Mouse (Mus musculus) forebrain, postnatal 0 days (tissue): ENCODE data around the gene Nnmt. TPM values are rescaled to one million over a fixed set of nuclear protein-coding genes. Genes with fewer than 3 reads are reported as not detected.

Source experiments
- ATAC-seq: fragments of 200-750 bp; cut with Nextera tagmentation; 2 replicates; pipeline ENCODE4 v1.8.0; 2017; ENCODE audit warnings: mild to moderate bottlenecking, moderate library complexity
- DNase-seq: peaks from one replicate; pipeline ENCODE4 v3.0.0-alpha.2; 2015
- H3K27ac ChIP-seq: fragments of 300-500 bp; sonication (generic); 2 replicates; pipeline ENCODE4 v1.5.1; 2014; ENCODE audit warnings: low read depth, mild to moderate bottlenecking, antibody characterized with exemption, low read length, moderate library complexity, mixed read lengths
- H3K27me3 ChIP-seq: fragments of 300-500 bp; sonication (generic); 2 replicates; pipeline ENCODE4 v1.6.1; 2014; ENCODE audit warnings: mild to moderate bottlenecking, low read length, mixed read lengths; ENCODE audit not compliant: insufficient read depth
- H3K36me3 ChIP-seq: fragments of 300-500 bp; sonication (generic); 2 replicates; pipeline ENCODE4 v1.6.1; 2014; ENCODE audit warnings: mild to moderate bottlenecking, moderate library complexity; ENCODE audit not compliant: insufficient read depth
- H3K4me1 ChIP-seq: fragments of 300-500 bp; sonication (generic); 2 replicates; pipeline ENCODE4 v1.6.1; 2014; ENCODE audit warnings: antibody characterized with exemption; ENCODE audit not compliant: insufficient read depth
- H3K4me2 ChIP-seq: fragments of 300-500 bp; sonication (generic); 2 replicates; pipeline ENCODE4 v1.6.1; 2014; ENCODE audit warnings: low read depth, mild to moderate bottlenecking, moderate library complexity
- H3K4me3 ChIP-seq: fragments of 300-500 bp; sonication (generic); 2 replicates; pipeline ENCODE4 v1.5.1; 2014; ENCODE audit warnings: low read depth, low read length, mixed read lengths
- H3K9ac ChIP-seq: fragments of 300-500 bp; sonication (generic); 2 replicates; pipeline ENCODE4 v1.6.1; 2014; ENCODE audit warnings: mild to moderate bottlenecking
- H3K9me3 ChIP-seq: fragments of 300-500 bp; sonication (generic); 2 replicates; pipeline ENCODE4 v1.6.1; 2016; ENCODE audit warnings: low read length
- CTCF ChIP-seq: sonication (generic); IDR thresholded peaks from 2 replicates; pipeline ENCODE4 v1.5.1; 2016; ENCODE audit warnings: antibody characterized with exemption, control low read depth, low read depth
- WGBS: fragments of 180-500 bp; shearing (Covaris S2); extraction: QIAGEN DNeasy Blood & Tissue Kit; methylation state at CpG from one replicate; pipeline ENCODE4 v1.1.7; 2014; 5-methylcytosine and 5-hydroxymethylcytosine counted together
- polyA plus RNA-seq: library from polyadenylated mRNA; unstranded; fragments of >200 nt; fragmentation: Nextera tagmentation; extraction: Ambion mirVana; gene quantifications from 2 replicates; pipeline ENCODE4 v1.2.1, GENCODE M21; 2015
- total RNA-seq: library from RNA; depleted of rRNA; stranded (reverse); fragments of >200 nt; gene quantifications from 2 replicates; pipeline ENCODE4 v1.2.3, GENCODE M21; 2014

Nnmt gene
- total and polyA plus RNA-seq, 2 experiments from 2014 or later: 3.1 to 5.5 TPM

DNA sequence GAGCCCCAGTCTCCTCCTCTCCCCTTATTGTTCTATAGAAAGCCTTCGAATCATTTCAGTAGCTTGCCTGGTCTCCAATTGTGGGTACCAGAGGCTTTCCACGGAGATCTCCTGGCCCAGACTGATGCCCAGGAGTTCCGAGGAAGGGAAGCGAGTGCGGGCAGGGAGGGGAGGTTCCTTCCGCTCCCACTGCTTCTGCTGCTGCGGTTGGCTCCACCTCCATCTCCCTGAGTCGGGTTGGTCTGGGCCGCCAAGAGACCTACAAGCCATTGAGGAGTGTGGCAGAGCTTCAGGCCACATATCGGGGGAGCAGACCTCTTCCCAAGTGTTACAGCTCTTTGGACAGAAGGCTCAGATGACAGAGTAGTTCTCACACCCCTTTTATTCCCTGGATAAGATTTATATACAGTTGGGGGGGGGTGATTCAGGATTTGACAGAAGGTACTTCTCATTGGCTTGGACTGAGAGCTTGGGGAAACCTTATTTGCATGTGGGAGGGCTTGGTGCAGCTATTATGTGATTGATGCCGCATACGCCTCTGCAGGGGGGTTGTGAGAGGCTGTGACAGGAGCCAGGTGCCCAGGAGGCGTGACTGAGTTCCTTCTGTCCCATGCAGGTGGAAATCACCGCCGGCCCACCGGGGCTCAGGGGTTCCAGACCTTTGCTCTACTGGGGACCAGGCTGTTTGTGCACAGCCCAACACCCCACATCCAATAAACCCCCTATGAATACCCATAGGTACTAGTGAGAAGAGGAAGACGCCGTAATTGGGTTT lies 30.8 kb upstream of the Nnmt start:
- ATAC-seq (no peak), DNase-seq (no peak)
- Histone ChIP-seq H3K36me3 (no peaks in the 10 kb centered on the region), H3K4me1 (no peaks in the 10 kb centered on the region), H3K9me3 (no peaks in the 10 kb centered on the region), H3K9ac (no peak overlapping the region), H3K4me2 (no peak overlapping the region), H3K4me3 (no peak overlapping the region), H3K27me3 (peaks cover 16% of the 10 kb centered on the region), H3K27ac (no peak overlapping the region)
- TF ChIP-seq CTCF: no peak
- WGBS: 57% methylated on average over 18 of the region's 18 CpGs

- 77% methylated on average over 6 of the region's 6 CpGs for WGBS
- ATAC-seq (no peak), DNase-seq (no peak)
- Histone ChIP-seq H3K9me3 (no peaks in the 10 kb centered on the region), H3K4me1 (no peaks in the 10 kb centered on the region), H3K27ac (no peak overlapping the region), H3K4me3 (no peak overlapping the region), H3K27me3 (peaks cover 6% of the 10 kb centered on the region), H3K4me2 (no peak overlapping the region), H3K36me3 (no peaks in the 10 kb centered on the region), H3K9ac (no peak overlapping the region)
- TF ChIP-seq CTCF: no peak
Measured at GRCm38 (mm10) chr9:48633147-48633546, 28.2 kb upstream of the Nnmt start.

DNA sequence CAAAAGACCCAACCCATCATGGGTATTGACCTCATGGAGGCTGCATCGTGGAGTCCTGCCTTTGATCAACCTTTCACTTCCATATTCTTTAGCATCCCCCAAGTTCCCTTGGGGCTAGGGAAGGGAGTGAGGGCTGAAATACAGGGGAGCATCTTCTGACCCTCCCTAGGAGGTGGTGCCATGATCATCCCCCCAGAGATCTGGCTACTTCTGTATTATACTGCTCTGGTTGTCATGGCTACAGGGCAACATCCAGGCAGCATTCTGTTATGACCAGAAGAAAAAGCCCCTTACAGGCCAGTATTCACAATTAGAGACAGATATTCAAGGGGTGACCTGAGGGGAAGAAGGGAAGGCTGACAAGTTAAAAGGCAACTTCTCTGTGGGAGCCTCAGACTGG lies 14.3 kb upstream of the Nnmt start:
- H3K4me1 ChIP-seq: no peaks in the 10 kb centered on the region
- DNase-seq: no peak
- H3K9ac ChIP-seq: no peak overlapping the region
- TF ChIP-seq CTCF: no peak
- no peaks in the 10 kb centered on the region for H3K36me3 ChIP-seq
- no peak overlapping the region for H3K4me3 ChIP-seq
- ATAC-seq: no peak
- H3K4me2 ChIP-seq: no peak overlapping the region
- H3K9me3 ChIP-seq: no peaks in the 10 kb centered on the region
- no peak overlapping the region for H3K27ac ChIP-seq
- 72% methylated on average over 1 of the region's 1 CpGs for WGBS
- H3K27me3 ChIP-seq: no peaks in the 10 kb centered on the region

DNA sequence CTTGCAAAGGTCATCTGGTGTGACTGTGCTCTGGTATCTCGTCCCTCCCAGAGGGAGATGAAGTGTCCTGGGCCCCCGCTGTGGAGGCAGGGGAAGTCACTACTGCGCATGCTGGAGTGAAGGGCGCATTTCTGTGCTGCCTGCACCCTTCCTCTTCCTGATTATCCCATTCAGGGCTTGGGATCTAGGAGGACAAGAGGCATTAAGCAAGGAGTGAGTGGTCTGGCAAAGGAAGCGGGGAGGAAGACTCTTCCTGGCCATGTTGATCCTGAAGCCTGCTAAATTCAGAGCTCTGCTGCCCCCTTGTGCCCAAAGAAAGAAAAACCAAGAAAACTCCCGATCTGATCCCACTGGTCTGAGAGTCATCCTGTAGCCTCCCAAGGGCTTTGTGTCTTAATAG lies 13.6 kb upstream of the Nnmt start:
- no peak overlapping the region for H3K4me3 ChIP-seq
- H3K9ac ChIP-seq: no peak overlapping the region
- H3K4me1 ChIP-seq: no peaks in the 10 kb centered on the region
- peak; percentile 92 for DNase-seq
- peak; percentile 62 for ATAC-seq
- H3K27ac ChIP-seq: no peak overlapping the region
- 31% methylated on average over 6 of the region's 6 CpGs for WGBS
- peak; percentile 79 for TF ChIP-seq CTCF
- no peaks in the 10 kb centered on the region for H3K36me3 ChIP-seq
- no peaks in the 10 kb centered on the region for H3K27me3 ChIP-seq
- no peaks in the 10 kb centered on the region for H3K9me3 ChIP-seq
- H3K4me2 ChIP-seq: 0 out of 2 replicates have a peak overlapping the region, but pooled peaks have one; percentile 23

DNA sequence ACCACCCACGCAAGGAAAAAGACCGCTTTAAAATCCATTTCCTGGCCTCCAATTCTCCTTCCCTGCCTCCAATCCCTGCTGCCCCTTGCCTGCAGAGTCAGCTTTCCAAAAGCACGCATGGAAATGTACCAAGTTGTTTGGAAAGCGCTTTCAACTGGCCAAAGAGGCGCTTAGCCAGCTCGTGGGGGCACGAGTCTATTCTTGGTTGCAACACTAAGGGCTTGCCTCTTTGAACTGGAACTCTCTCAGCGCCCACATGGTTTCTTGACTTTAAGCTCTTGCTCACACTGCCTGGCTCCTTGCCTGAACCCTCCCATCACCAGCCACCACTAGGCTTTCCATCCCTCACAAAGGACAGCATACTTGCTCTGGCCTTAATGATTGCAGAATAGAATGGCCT lies 13.2 kb upstream of the Nnmt start:
- Histone ChIP-seq H3K27me3 (no peaks in the 10 kb centered on the region), H3K4me2 (0 out of 2 replicates have a peak overlapping the region, but pooled peaks have one; percentile 23), H3K9ac (no peak overlapping the region), H3K4me1 (no peaks in the 10 kb centered on the region), H3K27ac (no peak overlapping the region), H3K36me3 (no peaks in the 10 kb centered on the region), H3K9me3 (no peaks in the 10 kb centered on the region), H3K4me3 (no peak overlapping the region)
- DNase-seq (no peak), ATAC-seq (no peak)
- 73% methylated on average over 8 of the region's 8 CpGs for WGBS
- no peak for TF ChIP-seq CTCF

DNA sequence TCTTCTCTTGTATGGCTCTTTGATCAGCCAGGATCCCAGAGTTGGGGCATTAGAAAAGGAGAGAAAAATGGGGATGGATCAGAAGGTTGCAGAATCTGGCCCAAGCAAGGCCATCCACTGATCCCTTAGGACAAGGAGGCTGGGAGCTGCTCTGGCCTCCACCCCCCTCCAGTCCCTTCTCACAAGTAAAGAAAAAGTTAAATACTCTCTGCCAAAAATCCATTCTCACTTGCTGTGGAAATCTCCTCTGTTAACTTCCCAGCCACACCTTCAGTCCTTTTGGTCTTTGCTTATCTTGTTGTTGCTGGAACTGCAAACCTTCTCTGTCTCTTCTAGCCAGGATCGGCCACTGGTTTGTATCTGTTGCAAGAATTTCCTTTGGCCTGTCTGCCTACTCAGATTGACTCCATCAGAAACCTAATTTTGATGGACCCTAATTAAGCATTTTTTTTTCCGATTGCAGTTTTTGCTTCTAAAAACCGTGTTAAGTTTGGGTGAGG lies 12.6 kb upstream of the Nnmt start:
- no peaks in the 10 kb centered on the region for H3K27me3 ChIP-seq
- H3K4me2 ChIP-seq: no peak overlapping the region
- no peak for ATAC-seq
- H3K4me1 ChIP-seq: no peaks in the 10 kb centered on the region
- H3K36me3 ChIP-seq: no peaks in the 10 kb centered on the region
- no peak overlapping the region for H3K9ac ChIP-seq
- H3K9me3 ChIP-seq: no peaks in the 10 kb centered on the region
- WGBS: 87% methylated on average over 3 of the region's 3 CpGs
- DNase-seq: no peak
- no peak for TF ChIP-seq CTCF
- H3K4me3 ChIP-seq: no peak overlapping the region
- no peak overlapping the region for H3K27ac ChIP-seq

- no peaks in the 10 kb centered on the region for H3K4me1 ChIP-seq
- H3K9ac ChIP-seq: no peak overlapping the region
- H3K27ac ChIP-seq: no peak overlapping the region
- DNase-seq (no peak), ATAC-seq (no peak)
- H3K4me2 ChIP-seq: no peak overlapping the region
- no peaks in the 10 kb centered on the region for H3K36me3 ChIP-seq
- H3K9me3 ChIP-seq: no peaks in the 10 kb centered on the region
- no peak overlapping the region for H3K4me3 ChIP-seq
- no peaks in the 10 kb centered on the region for H3K27me3 ChIP-seq
- 89% methylated on average over 4 of the region's 4 CpGs for WGBS
- no peak for TF ChIP-seq CTCF
Measured at GRCm38 (mm10) chr9:48613221-48613620, 8.3 kb upstream of the Nnmt start.
